Mouse (Mus musculus): ENCODE measurements around the gene Pxn. TPM values are rescaled to one million over a fixed set of nuclear protein-coding genes. Genes with fewer than 3 reads are reported as not detected.
"Not testable (repeated sequence)": the region's sequence is repeated elsewhere in the genome, so short reads cannot be mapped to it uniquely, and the experiment has no call there.

The Pxn gene
- polyA plus RNA-seq, 1 experiment from 2014 or later: 44.2 TPM

DNA sequence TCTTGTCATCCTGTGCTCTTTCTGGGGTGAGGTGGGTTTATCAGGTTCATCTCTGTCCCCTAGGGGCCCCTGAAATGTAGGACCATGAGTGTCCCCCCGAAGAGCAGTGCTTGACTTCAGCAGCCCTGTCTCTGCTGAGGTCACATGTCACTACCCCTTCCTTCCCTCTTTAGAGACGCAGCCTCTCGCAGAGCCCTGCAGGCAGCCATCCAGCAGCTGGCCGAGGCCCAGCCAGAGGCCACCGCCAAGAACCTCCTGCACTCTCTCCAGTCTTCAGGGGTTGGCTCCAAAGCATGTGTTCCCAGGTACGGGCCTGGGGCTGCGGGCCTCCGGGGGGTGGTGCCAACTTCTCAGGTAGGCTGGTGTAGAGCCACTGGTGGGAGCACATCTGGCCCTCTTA lies 68.5 kb downstream of the Pxn start:
- no peaks in the 10 kb centered on the region for H3K9me3 ChIP-seq
- WGBS: 93% methylated on average over 8 of the region's 8 CpGs

DNA sequence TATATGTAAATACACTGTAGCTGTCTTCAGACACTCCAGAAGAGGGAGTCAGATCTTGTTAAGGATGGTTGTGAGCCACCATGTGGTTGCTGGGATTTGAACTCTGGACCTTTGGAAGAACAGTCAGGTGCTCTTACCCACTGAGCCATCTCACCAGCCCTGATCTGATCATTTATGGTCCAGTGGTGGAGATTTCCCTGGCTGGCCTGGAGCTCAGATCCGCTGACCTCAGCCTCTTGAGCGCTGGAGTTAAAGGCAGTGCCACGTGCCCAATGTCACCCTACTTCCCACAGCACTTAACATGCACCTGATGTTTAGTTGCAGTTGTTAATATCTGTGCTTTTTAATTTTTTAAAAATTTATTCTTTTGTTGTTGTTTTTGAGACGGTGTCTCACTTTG lies 71.2 kb downstream of the Pxn start:
- not testable (repeated sequence) for H3K4me1 ChIP-seq; ATAC-seq (ENCODE audit: insufficient number of reproducible peaks, insufficient read depth, low FRiP score, low TSS enrichment, low read depth); H3K4me2 ChIP-seq; H3K4me3 ChIP-seq; H3K9me3 ChIP-seq; H3K27me3 ChIP-seq; H3K27ac ChIP-seq; H3K9ac ChIP-seq
- H3K36me3 ChIP-seq: peaks cover 96% of the 10 kb centered on the region
- 92% methylated on average over 4 of the region's 4 CpGs for WGBS

More for the DNA sequence above, 68.5 kb downstream of the Pxn start:
- Histone ChIP-seq H3K4me1 (peaks cover 9% of the 10 kb centered on the region; the same call in 1 of the 2 replicates), H3K4me3 (no peak overlapping the region), H3K36me3 (peaks cover 86% of the 10 kb centered on the region), H3K4me2 (no peak overlapping the region), H3K9ac (no peak overlapping the region), H3K27ac (no peak overlapping the region), H3K27me3 (no peaks in the 10 kb centered on the region)
- ATAC-seq (ENCODE audit: insufficient number of reproducible peaks, insufficient read depth, low FRiP score, low TSS enrichment, low read depth): no peak

DNA sequence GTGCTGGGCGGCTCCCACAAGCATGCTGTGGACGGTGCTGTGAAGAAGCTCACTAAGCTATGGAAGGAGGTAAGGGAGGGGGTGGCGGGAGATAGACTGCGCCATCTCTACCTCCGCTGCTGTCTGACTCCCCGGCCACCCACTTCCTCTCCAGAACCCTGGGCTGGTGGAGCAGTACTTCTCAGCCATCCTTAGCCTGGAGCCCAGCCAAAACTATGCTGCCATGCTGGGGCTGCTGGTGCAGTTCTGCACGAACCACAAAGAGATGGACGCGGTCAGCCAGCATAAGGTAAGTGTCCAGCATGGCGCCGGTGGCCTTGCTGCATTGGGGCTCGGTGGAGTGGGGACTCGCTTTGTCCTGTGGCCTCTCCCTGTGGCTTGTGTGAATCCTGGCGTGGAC lies 72.4 kb downstream of the Pxn start:
- H3K4me3 ChIP-seq: no peak overlapping the region
- H3K36me3 ChIP-seq: peaks cover 98% of the 10 kb centered on the region
- WGBS: 97% methylated on average over 14 of the region's 14 CpGs
- no peak overlapping the region for H3K27ac ChIP-seq
- ATAC-seq (ENCODE audit: insufficient number of reproducible peaks, insufficient read depth, low FRiP score, low TSS enrichment, low read depth): 0 out of 2 replicates have a peak, but pooled peaks have one; percentile 11
- no peaks in the 10 kb centered on the region for H3K4me1 ChIP-seq
- H3K4me2 ChIP-seq: no peak overlapping the region
- H3K27me3 ChIP-seq: no peaks in the 10 kb centered on the region
- peaks cover 11% of the 10 kb centered on the region; the same call in 1 of the 2 replicates for H3K9me3 ChIP-seq
- no peak overlapping the region for H3K9ac ChIP-seq

DNA sequence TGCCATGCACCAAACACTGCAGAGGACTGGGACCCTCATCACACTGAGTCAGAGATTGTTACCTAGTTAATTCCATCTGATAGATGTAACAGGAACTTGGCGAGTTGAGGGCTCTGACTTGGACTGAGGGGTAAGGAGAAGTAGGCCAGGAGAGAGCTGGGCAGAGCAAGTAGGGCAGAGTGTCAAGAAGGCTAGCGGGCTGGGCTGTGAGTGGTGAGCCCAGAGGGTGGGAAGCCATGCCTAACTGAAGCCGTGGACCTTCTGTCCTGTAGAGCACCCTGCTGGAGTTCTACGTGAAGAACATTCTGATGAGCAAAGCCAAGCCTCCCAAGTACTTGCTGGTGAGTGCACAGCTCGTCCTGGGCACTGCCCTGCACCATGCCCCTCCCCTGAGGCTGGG lies 72.9 kb downstream of the Pxn start:
- Histone ChIP-seq H3K36me3 (peaks cover 98% of the 10 kb centered on the region), H3K4me3 (no peak overlapping the region), H3K4me2 (no peak overlapping the region), H3K27ac (no peak overlapping the region), H3K27me3 (no peaks in the 10 kb centered on the region), H3K9me3 (peaks cover 11% of the 10 kb centered on the region; the same call in 1 of the 2 replicates), H3K9ac (no peak overlapping the region), H3K4me1 (no peaks in the 10 kb centered on the region)
- no peak for ATAC-seq (ENCODE audit: insufficient number of reproducible peaks, insufficient read depth, low FRiP score, low TSS enrichment, low read depth)
- 85% methylated on average over 5 of the region's 5 CpGs for WGBS

DNA sequence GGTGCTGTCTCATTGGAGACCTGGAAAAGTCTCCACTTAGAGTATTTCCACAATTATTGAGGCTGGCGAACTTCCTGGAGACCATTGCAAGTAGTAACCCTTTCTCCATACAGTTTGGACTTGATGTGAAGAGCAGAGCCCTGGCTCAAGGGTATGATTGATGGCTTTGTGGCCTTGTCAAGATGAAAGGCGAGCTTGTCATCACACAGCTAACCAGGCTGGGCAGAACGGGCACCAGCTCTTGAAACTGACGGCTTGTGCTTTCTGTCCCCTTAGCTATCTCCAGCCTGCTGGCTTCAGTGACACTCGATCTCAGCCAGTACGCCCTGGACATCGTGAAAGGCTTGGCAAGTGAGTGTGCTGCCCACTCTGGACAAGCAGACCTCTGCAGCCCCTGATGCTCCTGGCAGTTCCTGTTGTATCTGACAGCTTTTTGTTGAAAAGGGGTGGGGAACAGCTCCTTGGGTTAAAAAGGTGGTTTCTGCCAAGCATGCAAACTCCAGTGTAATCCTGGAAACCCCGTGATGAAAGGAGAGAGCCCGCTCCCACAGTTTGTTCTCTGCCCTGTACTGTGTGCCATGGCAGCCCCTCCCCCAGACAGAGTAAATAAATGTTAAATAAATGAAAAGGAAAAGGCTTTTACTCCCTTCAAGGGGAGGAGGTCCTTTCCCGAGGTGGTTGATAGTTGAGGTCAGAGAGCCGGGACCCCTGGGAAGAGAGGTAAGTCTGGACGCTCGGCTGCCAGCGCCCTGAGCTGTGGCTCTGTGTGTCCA lies 73.9 kb downstream of the Pxn start:
- Histone ChIP-seq H3K9ac (no peak overlapping the region), H3K27me3 (no peaks in the 10 kb centered on the region), H3K4me2 (no peak overlapping the region), H3K27ac (no peak overlapping the region), H3K9me3 (peaks cover 11% of the 10 kb centered on the region; the same call in 1 of the 2 replicates), H3K4me3 (no peak overlapping the region), H3K4me1 (no peaks in the 10 kb centered on the region), H3K36me3 (peaks cover 98% of the 10 kb centered on the region)
- WGBS: 90% methylated on average over 14 of the region's 14 CpGs
- no peak for ATAC-seq (ENCODE audit: insufficient number of reproducible peaks, insufficient read depth, low FRiP score, low TSS enrichment, low read depth)

DNA sequence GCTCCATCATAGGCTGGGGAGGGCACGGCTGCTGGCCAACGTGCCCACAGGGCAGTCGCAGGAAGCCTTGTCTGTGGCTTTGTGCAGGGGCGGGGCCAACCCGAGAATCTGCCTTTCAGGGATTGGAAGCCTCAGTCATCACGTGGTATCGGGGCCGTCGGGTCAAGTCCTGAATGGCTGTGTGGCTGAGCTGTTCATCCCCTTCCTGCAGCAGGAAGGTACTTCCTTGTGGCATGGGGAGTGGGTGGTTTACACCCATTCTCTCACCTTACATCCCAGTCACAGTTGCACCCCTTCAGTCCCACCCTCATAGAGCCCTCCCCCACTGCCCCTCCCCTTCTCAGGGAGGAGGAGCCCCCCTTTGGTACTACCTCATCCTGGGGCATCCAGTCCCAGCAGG lies 75.2 kb downstream of the Pxn start:
- no peak overlapping the region for H3K4me3 ChIP-seq
- no peak overlapping the region for H3K9ac ChIP-seq
- peaks cover 11% of the 10 kb centered on the region; the same call in 1 of the 2 replicates for H3K9me3 ChIP-seq
- no peak for ATAC-seq (ENCODE audit: insufficient number of reproducible peaks, insufficient read depth, low FRiP score, low TSS enrichment, low read depth)
- no peak overlapping the region for H3K4me2 ChIP-seq
- 91% methylated on average over 9 of the region's 9 CpGs for WGBS
- H3K27me3 ChIP-seq: no peaks in the 10 kb centered on the region
- H3K36me3 ChIP-seq: peaks cover 99% of the 10 kb centered on the region
- H3K27ac ChIP-seq: no peak overlapping the region
- no peaks in the 10 kb centered on the region for H3K4me1 ChIP-seq

DNA sequence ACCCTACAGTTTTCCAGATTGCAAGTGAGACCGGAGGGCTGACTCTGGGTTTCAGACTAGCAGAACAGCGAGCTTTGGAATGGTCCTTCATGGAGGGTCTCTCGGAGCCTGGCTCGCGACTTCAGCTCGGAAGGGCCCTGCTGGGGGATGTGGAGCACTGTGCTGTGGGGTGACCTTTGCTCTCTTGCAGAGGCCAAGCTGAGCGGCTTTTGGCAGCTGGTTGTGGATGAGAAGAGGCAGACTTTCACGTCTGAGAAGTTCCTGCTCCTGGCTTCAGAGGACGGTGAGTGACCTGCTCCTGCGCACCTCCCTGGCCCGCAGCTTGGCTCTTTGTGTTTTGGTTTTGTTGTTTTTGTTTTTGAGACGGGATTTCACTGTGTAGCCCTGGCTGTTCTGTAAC lies 79.1 kb downstream of the Pxn start:
- H3K36me3 ChIP-seq: peaks cover 96% of the 10 kb centered on the region
- H3K4me3 ChIP-seq: no peak overlapping the region
- WGBS: 84% methylated on average over 12 of the region's 12 CpGs
- no peaks in the 10 kb centered on the region for H3K4me1 ChIP-seq
- no peak overlapping the region for H3K4me2 ChIP-seq
- H3K27me3 ChIP-seq: no peaks in the 10 kb centered on the region
- peaks cover 11% of the 10 kb centered on the region; the same call in 1 of the 2 replicates for H3K9me3 ChIP-seq
- H3K27ac ChIP-seq: no peak overlapping the region
- ATAC-seq (ENCODE audit: insufficient number of reproducible peaks, insufficient read depth, low FRiP score, low TSS enrichment, low read depth): no peak
- no peak overlapping the region for H3K9ac ChIP-seq

DNA sequence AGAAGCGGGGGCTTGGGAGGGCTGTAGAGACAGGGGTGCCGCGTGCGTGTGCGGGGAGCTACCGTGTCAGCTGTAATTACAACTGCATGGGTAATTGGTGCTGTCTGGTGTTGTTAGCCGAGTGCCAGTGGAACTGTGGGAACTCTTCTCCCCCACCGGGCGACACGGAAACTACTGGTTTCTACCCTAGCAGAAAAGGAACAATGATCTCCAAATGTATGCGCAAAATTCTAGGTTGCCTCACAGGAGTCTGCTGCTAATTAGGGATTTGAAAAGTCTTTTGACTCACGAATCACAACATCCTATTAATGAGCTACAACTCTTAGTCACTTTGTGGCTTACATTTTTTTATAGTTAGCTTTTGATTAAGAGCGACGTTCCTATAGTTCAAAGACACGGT lies 79.7 kb downstream of the Pxn start:
- Histone ChIP-seq H3K27ac (no peak overlapping the region), H3K4me2 (no peak overlapping the region), H3K9ac (no peak overlapping the region), H3K36me3 (peaks cover 96% of the 10 kb centered on the region), H3K4me3 (no peak overlapping the region), H3K27me3 (no peaks in the 10 kb centered on the region), H3K9me3 (peaks cover 11% of the 10 kb centered on the region; the same call in 1 of the 2 replicates), H3K4me1 (no peaks in the 10 kb centered on the region)
- ATAC-seq (ENCODE audit: insufficient number of reproducible peaks, insufficient read depth, low FRiP score, low TSS enrichment, low read depth): no peak
- WGBS: 70% methylated on average over 15 of the region's 15 CpGs

DNA sequence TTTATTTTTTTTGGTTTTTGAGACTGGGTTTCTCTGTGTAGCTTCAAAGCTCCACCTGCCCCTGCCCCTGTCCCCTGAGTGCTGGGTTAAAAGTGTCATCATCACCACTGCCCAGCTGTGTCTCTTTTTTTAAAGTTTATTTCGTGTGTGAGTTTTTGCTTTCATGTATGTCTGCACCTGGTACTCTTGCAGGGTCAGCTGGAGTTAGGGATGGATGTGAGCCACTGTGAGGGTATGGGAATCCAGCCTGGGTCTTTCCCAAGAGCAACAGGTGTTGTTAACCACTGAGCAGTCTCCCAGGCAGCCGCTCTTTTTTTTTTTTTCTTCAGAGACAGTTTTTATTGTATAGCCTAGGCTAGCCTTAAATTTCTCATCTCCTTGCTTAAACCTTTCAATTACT lies 80.3 kb downstream of the Pxn start:
- no peak overlapping the region for H3K27ac ChIP-seq
- no peaks in the 10 kb centered on the region for H3K4me1 ChIP-seq
- no peak for ATAC-seq (ENCODE audit: insufficient number of reproducible peaks, insufficient read depth, low FRiP score, low TSS enrichment, low read depth)
- H3K4me3 ChIP-seq: no peak overlapping the region
- peaks cover 11% of the 10 kb centered on the region; the same call in 1 of the 2 replicates for H3K9me3 ChIP-seq
- WGBS: 83% methylated on average over 2 of the region's 2 CpGs
- H3K4me2 ChIP-seq: no peak overlapping the region
- H3K36me3 ChIP-seq: peaks cover 96% of the 10 kb centered on the region
- no peaks in the 10 kb centered on the region for H3K27me3 ChIP-seq
- H3K9ac ChIP-seq: no peak overlapping the region

DNA sequence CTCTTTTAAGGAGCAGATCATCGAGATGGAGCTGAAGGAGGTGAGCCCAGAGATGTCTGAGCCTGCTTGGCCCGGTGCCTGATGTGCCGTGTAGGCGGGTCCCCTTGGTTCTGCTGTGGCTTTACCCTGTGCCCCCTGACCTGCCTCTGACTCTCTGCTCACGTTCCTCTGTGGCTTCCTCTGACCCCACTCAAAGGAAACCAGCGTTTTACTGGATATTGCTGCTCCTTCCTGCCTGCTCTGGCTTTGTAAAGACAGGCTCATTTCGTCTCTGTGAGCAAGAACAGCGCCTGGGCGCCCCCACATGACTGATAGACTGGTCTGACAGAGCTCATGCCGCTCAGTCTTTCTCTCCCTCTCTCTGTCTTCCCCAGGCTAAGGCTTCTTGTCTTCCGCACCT lies 84.6 kb downstream of the Pxn start:
- H3K9me3 ChIP-seq: no peaks in the 10 kb centered on the region
- no peak overlapping the region for H3K4me2 ChIP-seq
- ATAC-seq (ENCODE audit: insufficient number of reproducible peaks, insufficient read depth, low FRiP score, low TSS enrichment, low read depth): no peak
- WGBS: 86% methylated on average over 11 of the region's 11 CpGs
- peaks cover 95% of the 10 kb centered on the region for H3K36me3 ChIP-seq
- H3K4me1 ChIP-seq: no peaks in the 10 kb centered on the region
- H3K4me3 ChIP-seq: no peak overlapping the region
- H3K9ac ChIP-seq: no peak overlapping the region
- H3K27me3 ChIP-seq: no peaks in the 10 kb centered on the region
- no peak overlapping the region for H3K27ac ChIP-seq

DNA sequence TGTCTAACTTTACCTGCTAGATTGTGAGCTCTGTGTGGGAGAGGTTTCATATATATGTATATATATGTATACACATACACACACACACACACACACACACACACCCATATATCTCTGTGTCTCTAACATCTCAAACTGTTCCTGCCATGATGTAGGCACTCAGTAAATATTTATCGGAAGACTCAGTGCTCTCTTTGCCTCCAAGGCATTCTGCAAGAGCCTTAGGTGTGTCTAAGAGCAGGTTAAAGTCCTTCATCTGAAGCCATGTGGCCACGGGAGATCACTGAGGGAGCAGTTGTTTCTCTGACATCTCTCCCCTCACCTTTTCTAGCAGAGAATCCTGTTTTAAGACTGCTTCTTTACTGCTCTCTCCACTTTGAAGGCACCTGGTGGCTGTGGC lies 85.0 kb downstream of the Pxn start:
- Histone ChIP-seq H3K9ac (no peak overlapping the region), H3K4me3 (no peak overlapping the region), H3K36me3 (peaks cover 95% of the 10 kb centered on the region), H3K4me2 (no peak overlapping the region), H3K9me3 (no peaks in the 10 kb centered on the region), H3K27me3 (no peaks in the 10 kb centered on the region), H3K4me1 (no peaks in the 10 kb centered on the region), H3K27ac (no peak overlapping the region)
- ATAC-seq (ENCODE audit: insufficient number of reproducible peaks, insufficient read depth, low FRiP score, low TSS enrichment, low read depth): no peak
- WGBS: 93% methylated on average over 2 of the region's 2 CpGs

DNA sequence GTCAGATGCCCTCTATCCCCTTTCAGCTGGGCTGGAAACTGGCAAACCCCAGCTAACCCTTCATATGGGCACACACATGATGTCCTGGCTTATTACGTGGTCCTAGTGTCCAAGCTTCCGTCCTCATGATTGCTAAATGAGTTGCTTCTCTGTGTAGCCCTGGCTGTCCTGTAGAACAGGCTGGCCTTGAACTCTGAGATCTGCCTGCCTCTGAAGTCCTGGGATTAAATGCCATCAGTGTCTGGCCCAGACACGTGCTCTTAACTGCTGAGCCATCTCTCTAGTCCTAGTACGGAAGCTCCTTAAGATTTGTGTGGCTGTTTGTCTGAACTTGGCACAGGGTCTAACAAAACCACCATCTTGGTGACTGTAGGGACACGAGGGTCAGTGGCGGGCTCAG lies 97.1 kb downstream of the Pxn start:
- peaks cover 88% of the 10 kb centered on the region for H3K36me3 ChIP-seq
- WGBS: 91% methylated on average over 6 of the region's 6 CpGs

More for the DNA sequence above, 97.1 kb downstream of the Pxn start:
- Histone ChIP-seq H3K4me3 (no peak overlapping the region), H3K4me1 (no peaks in the 10 kb centered on the region), H3K27me3 (no peaks in the 10 kb centered on the region), H3K9me3 (no peaks in the 10 kb centered on the region), H3K27ac (no peak overlapping the region), H3K4me2 (no peak overlapping the region), H3K9ac (no peak overlapping the region)
- ATAC-seq (ENCODE audit: insufficient number of reproducible peaks, insufficient read depth, low FRiP score, low TSS enrichment, low read depth): no peak

All from embryonic facial prominence, embryonic 13.5 days (tissue).